29 mouse cellular contexts compared by ENCODE assay signal in the genomic region with DNA sequence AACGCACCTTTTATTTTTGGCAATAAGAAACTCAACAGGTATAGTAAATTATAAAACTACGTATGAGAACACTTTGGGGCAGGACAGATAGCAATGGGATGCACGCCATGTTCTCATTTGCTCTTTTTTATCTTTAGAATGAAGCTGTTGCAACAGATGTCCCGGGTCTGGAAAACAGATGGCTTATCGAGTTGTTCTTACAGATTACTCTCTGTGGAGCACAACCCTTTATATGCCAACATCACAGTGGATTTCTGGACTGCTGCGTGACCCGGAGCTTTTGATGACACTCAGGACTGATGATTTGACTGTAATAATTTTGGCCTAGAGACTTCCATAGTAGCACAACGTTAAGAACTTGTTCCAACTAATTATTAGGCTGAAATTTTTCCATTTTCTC. TPM values are rescaled to one million over a fixed set of nuclear protein-coding genes. Genes with fewer than 3 reads are reported as not detected.
DNase-seq lines count a peak whose midpoint lies in the region; ATAC-seq and TF ChIP-seq lines count a peak whose summit lies in the region.
"Had no signal": no experiment of that assay in that cellular context is flagged by ENCODE, and none has a peak within 500 bp of the region (broad histone marks: within the 10 kb centered on the region; RNA-seq: fewer than 3 reads in every experiment).

No protein-coding gene starts in this region.

- peaks cover 10% of the 10 kb centered on the region for H3K4me1 ChIP-seq in lung, adult 2 months (ENCODE audit: control insufficient read depth, insufficient read depth, low read length)
- H3K4me1 ChIP-seq: embryonic facial prominence, embryonic 15.5 days; hindbrain, embryonic 15.5 days; liver, embryonic 12.5 days; megakaryocyte, embryonic 14.5 days; stomach, embryonic 15.5 days had no signal

- no peak overlapping the region for H3K4me3 ChIP-seq in lung, adult 2 months (replicated peaks; ENCODE audit: extremely low read depth, low read depth, low read length)
- H3K4me3 ChIP-seq: embryonic facial prominence, embryonic 15.5 days; heart, adult 2 months; hindbrain, embryonic 15.5 days; intestine, embryonic 15.5 days; liver, embryonic 12.5 days; megakaryocyte, embryonic 14.5 days; myocyte; stomach, embryonic 15.5 days had no signal

- no peak for DNase-seq in frontal cortex, postnatal 14 days (ENCODE audit: low spot score in 2 of 2)
- DNase-seq in lung, postnatal 36 days = peak; percentile 15
- no peak for DNase-seq in lung, adult 2 months
- peak; percentile 80 for DNase-seq in layer of hippocampus, adult 11-12 months (ENCODE audit: low spot score)
- peak; percentile 67 to 73 for DNase-seq in layer of hippocampus, postnatal 36 days
- no peak for DNase-seq in thymus, postnatal 4 days
- no peak for DNase-seq in adrenal gland, postnatal 10 days
- DNase-seq: adrenal gland, postnatal 25 days; cerebellum, adult 18-20 months; embryo, embryonic 11 days; gastrocnemius, postnatal 14 days; heart, adult 2 months; heart, postnatal 4 days; kidney, adult 9 months; kidney, postnatal 36 days; lung, postnatal 14 days; midbrain, embryonic 14.5 days; retina, postnatal 1 day; thymus, postnatal 14 days had no signal

- TF ChIP-seq POLR2A in lung, adult 2 months (IDR thresholded peaks at IDR 0.05; ENCODE audit: borderline replicate concordance, extremely low read depth, low read depth, low read length) = no peak

- 81% methylated on average over 8 of the region's 8 CpGs for WGBS in lung, adult 2 months

- no peak for TF ChIP-seq CTCF in lung, adult 2 months (IDR thresholded peaks at IDR 0.05; ENCODE audit: insufficient read depth, low read length)

- 0 out of 2 replicates have a peak, but pooled peaks have one; percentile 35 for ATAC-seq in frontal cortex, adult (ENCODE audit: low TSS enrichment)
- ATAC-seq: activated CD4-positive, CD25-positive, alpha-beta regulatory T cell, adult 4 months; intestine, embryonic 15.5 days; liver, embryonic 12.5 days had no signal

RNA-seq across cellular contexts. Expression of a gene that starts 25.7 kb away (rescaled TPM):
- 18.0 and 21.4 TPM in 2 replicates for polyA plus RNA-seq in lung, adult 2 months (2012; rRNA removed)
- 10 to 100 TPM; 29.8 to 38.8 TPM for total RNA-seq in layer of hippocampus, postnatal 36 days (2021)
- total RNA-seq in adrenal gland, postnatal 10 days (2021) = 10 to 100 TPM; 11.9 to 12.0 TPM
- total RNA-seq: G1E had no signal
- polyA plus RNA-seq: G1E had no signal

RNA-seq across cellular contexts. Expression of a gene that starts 32.4 kb away (rescaled TPM):
- 36.4 and 68.1 TPM in 2 replicates for polyA plus RNA-seq in lung, adult 2 months (2012; rRNA removed)
- total RNA-seq in layer of hippocampus, postnatal 36 days (2021) = 1 to 10 TPM; 1.4 to 1.5 TPM
- 1 to 10 TPM; 4.9 to 5.7 TPM for total RNA-seq in adrenal gland, postnatal 10 days (2021)
- total RNA-seq: gastrocnemius, postnatal 14 days had no signal
- polyA plus RNA-seq: activated CD4-positive, CD25-positive, alpha-beta regulatory T cell, adult 4 months; G1E had no signal

RNA-seq across cellular contexts. Expression of a gene that starts 54.7 kb away (rescaled TPM):
- polyA plus RNA-seq in lung, adult 2 months (2012; rRNA removed) = 43.9 and 46.8 TPM in 2 replicates
- 10 to 100 TPM; 16.7 to 20.1 TPM for total RNA-seq in layer of hippocampus, postnatal 36 days (2021)
- total RNA-seq in adrenal gland, postnatal 10 days (2021) = 10 to 100 TPM; 31.6 to 36.3 TPM

Comparison
In these comparisons a context has a peak if more than half of its experiments do, and no peak if none do; other contexts are left out.
1. DNase-seq: peak in lung, postnatal 36 days (single experiment), layer of hippocampus, adult 11-12 months (single experiment) and layer of hippocampus, postnatal 36 days (2 of 2); none in frontal cortex, postnatal 14 days (0 of 2), lung, adult 2 months (single experiment), thymus, postnatal 4 days (single experiment) and adrenal gland, postnatal 10 days (single experiment).